Mouse (Mus musculus): Measurements from ENCODE around the gene Gsg1l2. TPM values are rescaled to one million over a fixed set of nuclear protein-coding genes. Genes with fewer than 3 reads are reported as not detected.

Gsg1l2 gene
- polyA plus RNA-seq, 1 experiment: 0.08 TPM

DNA sequence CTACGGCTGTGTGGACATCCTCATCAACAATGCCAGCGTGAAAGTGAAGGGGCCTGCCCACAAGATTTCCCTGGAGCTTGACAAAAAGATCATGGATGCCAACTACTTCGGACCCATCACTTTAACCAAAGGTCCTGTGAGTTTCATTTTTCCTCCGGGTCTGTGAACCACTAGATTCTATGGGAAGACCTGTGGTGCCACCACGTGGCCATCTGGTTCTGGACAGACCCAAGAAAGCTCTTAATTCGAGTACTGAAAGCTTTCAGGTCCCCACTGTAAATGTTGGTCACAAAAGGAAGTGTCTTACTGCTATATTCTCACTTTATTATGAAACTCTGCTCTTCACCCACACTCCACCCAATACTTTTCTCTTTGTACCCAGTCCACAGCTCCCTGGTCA is 37.1 kb downstream of the Gsg1l2 start:
- peak in 1 of 2 experiments; percentile 57 for DNase-seq (ENCODE audit: extremely low spot score in 1 of 2, low spot score in 1 of 2)

DNA sequence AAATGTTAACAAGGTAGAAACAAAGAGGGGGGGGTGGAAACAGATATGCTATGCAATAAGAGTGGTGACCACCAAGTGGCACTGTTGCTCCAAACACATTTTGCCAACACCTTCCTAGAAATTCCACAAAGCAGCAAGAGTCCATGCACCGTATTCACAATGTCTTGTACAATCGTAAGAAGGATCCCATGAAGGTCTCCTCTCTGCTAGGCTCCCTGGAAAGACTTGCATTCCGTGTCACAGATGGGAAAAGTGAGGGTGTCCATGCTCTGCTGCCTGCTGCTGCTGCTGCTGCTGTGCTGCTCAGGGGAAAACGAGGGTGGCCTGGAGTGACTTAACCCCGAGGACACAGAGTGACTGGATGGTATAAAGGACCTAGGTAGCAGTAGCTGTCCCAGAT is 45.2 kb downstream of the Gsg1l2 start:
- DNase-seq (ENCODE audit: extremely low spot score in 1 of 2, low spot score in 1 of 2): peak in 1 of 2 experiments; percentile 74

DNA sequence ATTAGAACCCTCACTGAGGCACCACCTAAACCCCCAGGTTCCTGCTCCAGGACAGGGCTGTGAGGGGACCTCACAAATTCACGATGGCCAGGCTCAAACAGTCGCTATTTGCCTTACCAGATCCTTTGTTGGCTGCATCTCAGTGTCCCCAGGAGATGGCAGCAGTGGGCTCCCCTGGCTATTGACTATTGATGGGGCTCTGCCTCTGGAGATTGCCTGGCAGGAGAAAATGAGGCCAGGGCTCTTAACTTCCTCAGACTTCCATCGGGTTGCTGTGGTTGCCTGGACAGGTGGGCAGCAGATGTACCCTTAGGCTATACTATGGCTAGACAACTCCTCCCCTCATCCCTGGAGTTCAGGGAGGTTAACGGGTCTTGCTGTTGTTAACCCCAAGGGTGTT is 45.8 kb downstream of the Gsg1l2 start:
- DNase-seq (ENCODE audit: extremely low spot score in 1 of 2, low spot score in 1 of 2): peak in 1 of 2 experiments; percentile 56

DNA sequence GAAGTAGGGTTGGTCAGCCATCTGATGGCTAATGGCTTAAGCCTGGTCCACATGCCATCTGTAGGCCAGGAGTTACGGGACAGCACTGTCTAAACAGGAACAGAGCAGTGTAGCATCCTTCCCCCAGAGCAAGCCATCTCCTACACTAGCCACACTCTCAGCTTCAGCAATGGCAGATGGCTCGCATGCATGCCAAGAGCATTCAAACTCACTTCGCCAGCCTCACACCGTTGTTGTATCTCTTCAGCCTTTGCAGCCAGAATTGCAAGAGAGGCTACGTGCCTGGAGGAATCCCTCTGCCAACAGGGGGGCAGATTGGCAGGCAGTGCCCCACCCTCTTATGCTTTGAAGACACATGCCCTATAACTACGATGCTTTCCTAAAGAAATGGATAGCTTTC is 47.2 kb downstream of the Gsg1l2 start:
- peak; percentile 47 to 64 for DNase-seq (ENCODE audit: extremely low spot score in 1 of 2, low spot score in 1 of 2)

DNA sequence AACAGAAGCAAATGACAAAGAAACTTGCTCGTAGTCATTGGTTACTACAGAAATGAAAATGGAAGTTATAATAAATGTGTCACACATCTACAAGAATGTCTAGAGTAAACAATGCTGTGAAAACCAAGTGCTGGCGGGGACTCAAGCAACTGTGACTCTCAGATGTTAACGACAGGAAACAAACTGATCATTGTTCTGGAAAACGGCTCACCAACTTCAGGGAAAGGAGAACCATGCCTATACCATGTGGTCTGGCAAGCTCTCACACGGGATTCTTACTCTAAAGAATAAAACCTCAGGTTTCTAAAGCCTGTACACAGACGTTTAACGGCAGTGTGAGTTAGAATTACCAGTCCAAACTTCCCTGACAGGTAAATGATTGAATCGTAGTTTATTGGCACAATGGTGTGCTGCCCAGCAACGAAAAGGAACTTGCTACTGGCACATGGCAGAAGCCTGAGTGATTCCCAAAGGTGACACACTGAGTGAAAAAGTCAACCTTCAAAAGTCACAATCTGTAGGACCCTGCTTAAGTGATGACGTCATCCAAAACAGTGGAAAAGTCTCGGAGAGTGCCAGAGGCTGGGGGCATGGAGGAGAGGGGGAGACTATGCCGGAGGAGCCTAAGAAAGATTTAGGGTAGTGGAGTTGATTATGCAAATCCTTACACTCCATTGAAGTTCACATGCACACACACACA is 54.1 kb downstream of the Gsg1l2 start:
- no peak for DNase-seq (ENCODE audit: extremely low spot score in 1 of 2, low spot score in 1 of 2)

DNA sequence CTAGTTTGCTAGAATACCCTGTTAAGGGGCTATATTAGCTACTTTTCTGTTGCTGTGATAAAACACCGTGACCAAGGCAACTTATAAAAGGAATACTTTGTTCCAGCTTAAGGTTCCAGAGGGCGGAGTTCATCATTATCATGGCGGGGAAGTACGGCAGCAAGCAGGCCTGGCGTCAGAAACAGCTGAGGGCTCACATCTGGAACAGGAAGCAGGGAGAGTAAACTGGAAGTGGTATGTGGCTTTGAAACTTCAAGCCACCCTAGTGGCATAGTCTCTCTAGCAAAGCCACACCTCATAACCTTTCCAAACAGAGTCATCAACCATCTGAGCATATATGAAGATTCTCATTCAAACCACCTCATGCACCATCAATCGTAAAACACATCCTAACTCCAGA is 55.1 kb downstream of the Gsg1l2 start:
- no peak for DNase-seq (ENCODE audit: extremely low spot score in 1 of 2, low spot score in 1 of 2)

DNA sequence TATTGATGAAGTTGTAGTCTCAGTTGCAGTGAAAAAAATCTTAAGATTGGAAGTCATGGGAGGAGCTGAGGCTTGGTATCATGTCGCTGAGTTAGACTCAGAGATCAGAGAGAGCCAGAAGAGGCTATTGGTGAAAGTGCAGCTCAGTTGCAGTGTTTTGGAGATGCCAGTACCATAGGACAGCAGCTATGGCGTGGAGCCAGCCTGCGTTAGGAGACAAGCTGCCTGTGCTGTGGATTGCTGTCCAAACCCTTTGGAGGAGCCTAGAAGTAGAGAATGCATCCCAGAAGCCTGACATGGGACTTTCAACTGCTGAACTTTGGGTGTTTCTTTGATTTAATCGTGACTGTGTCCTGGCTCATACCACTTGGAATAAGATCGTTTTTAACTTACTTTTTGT is 57.4 kb downstream of the Gsg1l2 start:
- no peak for DNase-seq (ENCODE audit: extremely low spot score in 1 of 2, low spot score in 1 of 2)

DNA sequence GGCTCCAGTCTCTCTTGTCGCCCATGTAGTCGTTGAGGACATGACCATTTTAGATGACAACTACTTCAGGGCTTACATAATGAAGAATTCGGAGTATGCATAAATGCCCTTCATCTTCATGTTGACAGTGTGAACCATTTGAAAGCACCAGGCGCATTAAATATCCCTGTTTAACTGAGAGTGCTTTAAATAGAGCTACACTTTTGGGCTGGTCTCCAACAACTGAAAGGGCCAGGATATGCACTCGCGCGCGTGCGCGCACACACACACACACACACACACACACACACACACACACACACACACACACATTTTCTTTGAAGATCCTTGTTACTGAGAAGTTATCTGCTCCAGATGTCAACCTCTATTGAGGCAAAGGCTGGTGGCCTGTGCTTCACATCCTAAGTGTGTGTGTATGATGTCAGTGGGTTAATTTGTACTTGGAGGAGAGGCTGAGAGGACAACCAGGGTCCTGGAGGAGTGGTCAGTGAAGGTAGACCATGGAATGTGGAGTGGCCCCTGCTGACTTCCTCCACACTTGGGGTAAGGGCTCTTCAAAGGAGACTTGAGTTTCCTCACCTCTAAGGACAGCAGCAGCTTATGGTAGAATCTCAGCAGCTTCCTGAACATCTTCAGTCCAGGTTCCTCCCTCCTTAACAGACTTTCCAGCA is 61.1 kb downstream of the Gsg1l2 start:
- no peak for DNase-seq (ENCODE audit: extremely low spot score in 1 of 2, low spot score in 1 of 2)

Other genes starting within 250 kb of the Gsg1l2 start
- 1.5 and 1.9 TPM in 2 replicates for gene Rcvrn, start 79.3 kb upstream of the Gsg1l2 start, polyA plus RNA-seq (2012; rRNA removed)
- 0.21 and 0.28 TPM in 2 replicates for gene Glp2r, start 3.5 kb upstream of the Gsg1l2 start, polyA plus RNA-seq (2012; rRNA removed)
- 0.10 TPM in 1 of 2 replicates, not detected in the other for gene Dhrs7c, start 23.6 kb downstream of the Gsg1l2 start, polyA plus RNA-seq (2012; rRNA removed)
- gene Usp43, start 147.5 kb downstream of the Gsg1l2 start, polyA plus RNA-seq (2012; rRNA removed): 3.6 and 4.0 TPM in 2 replicates
- 0.56 and 0.92 TPM in 2 replicates for gene Cfap52, start 191.0 kb downstream of the Gsg1l2 start, polyA plus RNA-seq (2012; rRNA removed)
- gene Stx8, start 191.6 kb downstream of the Gsg1l2 start, polyA plus RNA-seq (2012; rRNA removed): 31.6 and 35.0 TPM in 2 replicates

Measured in frontal cortex, adult 2 months (tissue).